Mouse (Mus musculus): ENCODE measurements around the gene Mchr1. TPM values are rescaled to one million over a fixed set of nuclear protein-coding genes. Genes with fewer than 3 reads are reported as not detected.
"Not testable (repeated sequence)": the region's sequence is repeated elsewhere in the genome, so short reads cannot be mapped to it uniquely, and the experiment has no call there.

The Mchr1 gene
- 10 to 100 TPM; 21.6 to 23.8 TPM for total RNA-seq (2021)

DNA sequence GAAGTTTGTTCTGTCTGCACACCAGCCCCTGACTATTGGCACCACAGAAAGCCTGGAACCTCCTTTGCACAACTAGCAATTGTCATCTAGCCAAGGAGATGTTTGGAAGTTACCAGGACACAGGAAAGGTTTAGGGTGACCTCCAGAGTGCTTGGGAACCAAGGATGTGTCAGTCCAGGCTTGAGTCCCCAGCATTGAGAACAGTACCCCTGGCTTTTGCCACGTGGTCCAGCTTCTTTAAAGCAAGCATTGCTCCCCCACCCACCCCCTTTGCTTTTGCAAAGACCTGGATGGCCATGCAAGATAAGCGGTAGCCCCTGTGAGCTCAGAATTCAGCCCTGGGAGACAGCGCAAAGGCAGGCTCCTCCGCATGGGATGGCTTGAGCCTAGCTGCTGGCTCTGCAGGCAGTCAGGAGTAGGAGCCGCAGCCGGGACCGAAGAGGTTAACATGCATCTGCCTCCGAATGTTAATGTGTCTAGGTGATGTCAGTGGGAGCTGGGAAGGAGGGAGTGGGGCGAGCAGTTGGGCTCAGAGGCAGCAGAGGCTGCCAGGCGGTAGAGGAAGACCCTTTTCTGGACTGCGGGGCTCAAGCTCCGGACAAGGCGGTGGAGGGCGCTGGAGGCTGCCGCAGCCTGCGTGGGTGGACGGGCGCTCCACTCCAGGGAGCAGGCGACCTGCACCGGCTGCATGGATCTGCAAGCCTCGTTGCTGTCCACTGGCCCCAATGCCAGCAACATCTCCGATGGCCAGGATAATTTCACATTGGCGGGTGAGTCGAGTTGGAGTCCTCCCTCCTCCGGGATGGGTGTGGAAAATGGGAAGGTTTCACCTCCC, at the start of gene Mchr1:
TSS of gene Mchr1 (plus strand) at position 414 of the 835 bp plus-strand sequence.
- DNase-seq (ENCODE audit: low spot score in 2 of 2), result peak; percentile 78 to 82
- intact Hi-C loops (cut with DNase I), result loop anchor here (5.0 kb wide), 2 partner anchors 67 to 102 kb away; no protein-coding TSS in a partner anchor

DNA sequence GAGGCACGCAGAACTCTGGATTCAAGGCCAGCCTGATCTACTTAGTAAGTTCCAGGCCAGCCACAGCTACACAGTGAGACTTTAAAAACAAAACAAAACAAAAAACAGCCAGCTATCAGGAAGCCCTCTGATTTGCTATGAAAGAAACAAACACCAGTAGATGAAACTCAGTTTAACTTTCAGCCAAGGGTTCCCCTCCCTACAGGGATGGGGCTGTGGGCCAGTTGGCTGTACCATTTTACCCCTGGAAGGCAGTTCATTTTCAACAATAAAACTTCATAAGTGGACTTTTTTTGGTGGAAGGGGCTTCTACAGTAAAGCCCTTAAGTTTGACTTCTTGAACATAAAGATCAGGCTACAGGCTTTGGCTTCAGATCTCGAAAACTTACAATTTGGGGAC, 46.2 kb upstream of the Mchr1 start:
- no peak for DNase-seq (ENCODE audit: low spot score in 2 of 2)
- intact Hi-C loops (cut with DNase I), result no loop called here

DNA sequence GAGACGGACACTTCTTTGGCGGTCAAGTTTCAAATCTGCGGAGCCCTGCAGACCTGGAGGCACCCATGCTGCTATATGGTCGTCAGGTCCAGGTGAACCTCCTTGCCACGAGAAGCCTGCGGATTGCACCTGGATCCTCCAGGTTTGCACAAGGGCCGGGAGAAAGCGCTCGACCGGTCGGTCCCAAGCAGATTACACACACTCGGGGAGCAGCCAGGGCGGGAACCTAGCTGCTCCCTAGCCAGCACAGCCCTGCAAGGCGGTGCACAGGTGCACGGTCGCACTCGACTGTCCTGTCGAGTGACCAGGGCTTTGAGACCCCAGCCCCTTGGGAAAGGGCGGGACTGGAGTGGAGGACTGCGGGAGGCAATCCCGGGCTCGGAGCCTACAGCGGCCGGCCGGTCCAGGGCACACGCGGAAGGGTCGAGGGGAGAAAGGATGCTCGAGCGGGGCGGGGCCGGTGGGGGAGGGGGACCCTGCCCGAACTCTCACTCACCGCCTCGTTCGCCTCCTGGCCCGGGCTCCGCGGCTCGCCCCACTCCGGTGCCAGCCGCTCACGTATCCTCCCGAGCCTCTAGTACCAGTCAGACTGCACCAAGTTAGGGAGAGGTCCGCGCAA, 45.2 kb upstream of the Mchr1 start:
- DNase-seq (ENCODE audit: low spot score in 2 of 2), result peak in 1 of 2 experiments; percentile 25
- intact Hi-C loops (cut with DNase I), result no loop called here

DNA sequence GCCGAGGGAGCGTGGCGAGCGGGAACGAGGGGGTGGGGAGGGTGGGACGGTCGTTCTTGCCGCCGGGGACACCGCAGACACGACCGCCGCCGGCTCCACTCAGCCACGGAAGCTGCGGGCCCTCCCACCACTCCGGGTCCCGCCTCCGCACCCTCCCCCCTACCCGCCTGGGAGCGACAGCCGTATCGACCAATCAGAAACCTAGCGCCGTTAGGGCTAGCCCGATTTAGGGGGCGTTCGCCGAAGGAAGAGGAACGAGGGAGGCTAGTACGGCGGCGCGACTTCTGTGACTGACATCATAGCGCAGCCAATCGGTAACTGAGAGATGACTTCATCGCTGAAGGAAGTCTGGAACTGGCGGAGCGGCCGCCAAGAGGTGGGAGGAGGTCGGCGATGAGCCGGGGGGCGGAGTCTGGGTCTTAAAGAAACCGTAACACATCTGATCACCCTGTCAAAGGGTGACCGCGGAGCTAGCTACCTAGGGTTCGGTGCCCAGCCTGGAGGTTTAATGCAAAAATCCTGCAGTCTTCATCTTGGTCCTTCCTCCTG, 44.6 kb upstream of the Mchr1 start, which contains the start of gene Mrtfa:
TSS of gene Mrtfa (minus strand) at position 128 of the 549 bp plus-strand sequence.
- intact Hi-C loops (cut with DNase I), result no loop called here

DNA sequence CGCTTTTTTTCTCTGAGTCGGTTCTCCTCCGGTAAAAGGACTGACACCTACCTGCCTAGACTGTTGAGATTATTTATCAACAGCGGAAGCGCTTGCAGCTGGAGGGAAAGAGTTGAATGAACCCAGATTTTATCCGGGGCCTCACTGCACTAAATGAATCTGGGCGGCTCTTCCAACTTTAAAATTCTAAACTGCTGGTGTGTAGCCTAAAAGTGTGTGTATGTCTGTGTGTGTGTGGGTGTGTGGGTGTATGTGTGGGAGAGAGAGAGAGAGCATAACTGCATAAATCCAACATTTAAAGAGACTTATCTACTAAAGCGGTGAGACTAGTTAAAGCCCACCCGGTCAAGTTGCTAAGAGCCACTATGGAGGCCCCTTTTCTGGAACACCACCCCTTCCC, 44.0 kb upstream of the Mchr1 start:
- peak in 1 of 2 experiments; percentile 24 for DNase-seq (ENCODE audit: low spot score in 2 of 2)
- intact Hi-C loops (cut with DNase I), result no loop called here

More for the DNA sequence above, 44.6 kb upstream of the Mchr1 start, which contains the start of gene Mrtfa:
- DNase-seq (ENCODE audit: low spot score in 2 of 2), result peak; percentile 99

DNA sequence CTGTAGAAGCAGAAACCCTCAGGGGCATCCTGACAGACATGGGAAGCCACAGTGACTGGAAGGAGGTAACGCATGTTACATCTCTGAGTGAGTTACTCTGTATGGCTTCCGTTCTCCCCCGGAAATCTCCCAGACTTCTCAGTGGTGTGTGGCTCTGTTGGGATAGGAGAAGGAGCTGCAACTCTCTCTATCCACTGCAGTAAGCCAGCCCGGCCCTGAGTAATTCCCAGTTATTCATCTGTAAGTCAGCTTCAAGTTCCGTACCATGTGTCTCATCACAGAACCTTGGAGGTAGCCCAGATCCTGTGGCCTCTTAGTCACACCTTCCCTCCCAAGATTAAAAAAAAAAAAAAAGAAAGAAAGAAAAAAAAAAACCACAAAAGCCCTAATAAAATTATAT, 43.0 kb upstream of the Mchr1 start:
- intact Hi-C loops (cut with DNase I), result no loop called here
- no peak for DNase-seq (ENCODE audit: low spot score in 2 of 2)

DNA sequence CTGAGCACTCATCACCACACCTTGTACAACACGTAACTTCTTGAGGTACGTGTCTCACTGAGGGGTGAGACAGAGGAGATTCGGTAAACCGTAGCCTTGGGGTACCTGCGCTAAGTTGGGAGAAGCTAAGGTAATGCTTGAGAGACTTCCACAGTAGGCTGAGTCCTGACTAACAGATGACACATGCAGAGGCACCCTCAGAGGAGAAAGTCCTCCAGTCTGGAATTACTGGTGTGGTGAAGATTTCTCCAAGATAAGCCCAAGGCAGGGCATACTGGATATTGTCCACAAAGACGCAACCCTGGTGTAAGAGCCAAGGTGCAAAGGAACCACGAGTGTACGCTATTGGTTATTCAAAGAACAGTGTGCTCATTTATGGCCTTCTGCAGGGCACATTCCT, 42.4 kb upstream of the Mchr1 start:
- intact Hi-C loops (cut with DNase I), result no loop called here
- DNase-seq (ENCODE audit: low spot score in 2 of 2), result no peak

DNA sequence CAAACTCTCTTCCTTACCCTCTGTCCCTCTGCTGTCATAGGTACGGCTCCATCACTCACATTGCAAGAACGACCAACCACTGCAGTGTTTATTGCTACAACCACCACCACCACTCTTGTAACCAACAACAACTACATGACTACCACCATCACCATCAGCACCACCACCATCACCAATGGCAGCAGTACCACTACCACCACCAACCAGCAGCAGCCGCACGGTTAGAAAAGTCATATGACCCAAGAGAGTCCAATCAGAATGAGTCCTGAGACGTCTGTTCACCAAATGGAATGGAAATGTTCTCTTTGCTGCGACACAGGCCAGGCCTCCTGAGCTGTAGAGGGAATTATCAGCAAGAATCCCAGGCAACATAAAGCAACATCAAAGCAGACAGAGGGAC, 40.5 kb upstream of the Mchr1 start:
- intact Hi-C loops (cut with DNase I), result no loop called here
- DNase-seq (ENCODE audit: low spot score in 2 of 2), result no peak

DNA sequence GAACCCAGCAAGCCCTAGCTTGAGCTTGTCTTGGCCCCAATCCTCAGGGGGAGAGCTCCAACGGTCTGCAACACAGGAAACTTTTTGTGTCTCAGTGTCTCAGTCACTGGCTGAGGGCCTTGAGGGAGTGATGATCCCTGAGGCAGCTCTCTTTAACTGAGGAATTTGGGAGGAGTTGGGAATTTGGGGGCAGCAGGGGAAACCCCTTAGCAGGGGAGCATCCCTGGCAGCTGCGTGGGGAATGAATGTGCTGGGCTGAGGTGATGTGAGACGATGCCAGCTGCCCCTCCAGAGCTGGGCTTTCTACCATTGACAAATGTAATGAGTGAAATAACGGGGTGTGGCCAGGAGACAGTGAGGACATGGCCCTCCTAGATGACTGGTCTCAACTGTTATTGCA, 39.9 kb upstream of the Mchr1 start:
- intact Hi-C loops (cut with DNase I), result no loop called here

DNA sequence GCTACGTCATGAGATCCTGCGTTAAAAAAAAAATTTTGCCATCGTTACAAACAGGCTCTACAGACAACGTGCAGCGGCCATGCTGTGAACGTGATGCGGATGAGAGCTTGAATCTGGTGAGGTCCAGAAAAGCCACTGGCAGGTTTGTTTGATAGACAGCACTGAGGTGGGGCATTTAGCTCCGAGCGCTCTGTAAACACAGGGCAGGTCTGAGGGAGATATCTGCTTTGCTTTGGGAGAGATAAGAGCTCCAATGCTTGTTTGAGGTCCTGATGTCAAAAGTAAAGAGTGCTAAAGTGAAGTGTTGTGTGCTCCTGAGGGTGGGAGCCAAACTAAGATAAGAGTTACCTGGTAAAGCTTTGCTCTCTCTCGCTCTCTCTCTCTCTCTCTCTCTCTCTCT, 38.1 kb upstream of the Mchr1 start:
- no peak for DNase-seq (ENCODE audit: low spot score in 2 of 2)
- intact Hi-C loops (cut with DNase I), result no loop called here

More for the DNA sequence above, 39.9 kb upstream of the Mchr1 start:
- no peak for DNase-seq (ENCODE audit: low spot score in 2 of 2)

DNA sequence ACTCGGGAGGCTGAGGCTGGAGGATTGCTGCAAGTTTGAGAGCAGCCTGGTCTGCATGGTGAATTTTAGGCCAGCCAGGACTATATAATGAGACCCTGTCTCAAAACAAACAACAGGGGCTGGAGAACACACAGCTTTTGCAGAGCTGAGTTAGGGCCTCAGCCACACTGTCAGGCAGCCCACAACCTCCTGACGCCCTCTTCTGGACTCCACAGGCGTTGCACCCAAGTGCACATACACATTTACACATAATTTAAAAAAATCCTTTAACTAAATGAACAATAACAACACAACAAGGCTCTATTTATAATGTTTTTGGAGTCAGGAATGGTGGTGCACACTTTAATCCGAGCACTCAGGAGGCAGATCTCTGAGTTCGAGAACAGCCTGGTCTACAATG, 36.9 kb upstream of the Mchr1 start:
- no peak for DNase-seq (ENCODE audit: low spot score in 2 of 2)
- intact Hi-C loops (cut with DNase I), result loop anchor here (2.0 kb wide), 2 partner anchors 132 to 172 kb away; no protein-coding TSS in a partner anchor

DNA sequence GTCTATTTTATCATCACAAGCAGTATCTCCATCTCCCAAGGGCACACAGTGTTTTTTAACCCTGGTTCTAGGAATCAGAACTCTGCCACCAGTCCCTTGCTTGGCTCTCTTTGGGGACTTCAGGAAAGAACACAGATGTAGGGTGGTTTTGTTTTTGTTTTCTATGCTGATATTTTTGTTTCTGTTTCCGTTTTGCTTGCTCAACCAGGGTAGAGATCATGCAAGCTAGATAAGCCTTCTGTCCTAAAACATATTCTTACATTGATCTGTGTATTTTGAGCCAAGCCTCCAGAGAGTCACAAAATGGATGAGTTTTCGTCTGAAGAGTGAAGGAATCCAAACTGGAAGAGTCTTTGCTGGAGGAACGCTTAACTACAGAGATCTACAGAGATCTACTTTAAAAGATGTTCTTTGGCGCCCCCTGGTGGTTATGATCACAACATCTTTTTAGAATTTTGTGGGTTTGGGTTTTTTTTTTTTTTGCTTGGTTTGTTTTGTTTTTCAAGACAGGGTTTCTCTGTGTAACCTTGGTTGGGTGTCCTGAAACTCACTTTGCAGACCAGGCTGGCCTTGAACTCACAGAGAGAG, 35.8 kb upstream of the Mchr1 start:
- peak in 1 of 2 experiments; percentile 45 for DNase-seq (ENCODE audit: low spot score in 2 of 2)
- intact Hi-C loops (cut with DNase I), result loop anchor here (2.0 kb wide), 2 partner anchors 133 to 173 kb away; no protein-coding TSS in a partner anchor

DNA sequence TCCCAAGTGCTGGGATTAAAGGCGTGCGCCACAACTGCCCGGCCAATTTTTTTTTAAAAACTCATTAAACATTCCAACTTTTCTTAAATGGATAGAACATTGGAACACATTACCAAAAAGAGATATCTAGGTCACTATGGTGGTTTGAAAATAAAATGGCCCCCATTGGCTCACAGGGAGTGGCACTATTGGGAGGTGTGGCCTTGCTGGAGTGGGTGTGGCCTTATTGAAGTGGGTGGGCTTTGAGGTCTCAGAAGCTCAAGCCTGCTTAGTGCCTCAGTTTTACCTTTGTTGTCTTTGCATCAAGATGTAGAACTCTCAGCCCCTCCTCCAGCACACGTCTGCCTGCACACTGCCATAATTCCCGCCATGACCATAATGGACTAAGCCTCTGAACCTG, 32.8 kb upstream of the Mchr1 start:
- no peak for DNase-seq (ENCODE audit: low spot score in 2 of 2)
- intact Hi-C loops (cut with DNase I), result no loop called here

DNA sequence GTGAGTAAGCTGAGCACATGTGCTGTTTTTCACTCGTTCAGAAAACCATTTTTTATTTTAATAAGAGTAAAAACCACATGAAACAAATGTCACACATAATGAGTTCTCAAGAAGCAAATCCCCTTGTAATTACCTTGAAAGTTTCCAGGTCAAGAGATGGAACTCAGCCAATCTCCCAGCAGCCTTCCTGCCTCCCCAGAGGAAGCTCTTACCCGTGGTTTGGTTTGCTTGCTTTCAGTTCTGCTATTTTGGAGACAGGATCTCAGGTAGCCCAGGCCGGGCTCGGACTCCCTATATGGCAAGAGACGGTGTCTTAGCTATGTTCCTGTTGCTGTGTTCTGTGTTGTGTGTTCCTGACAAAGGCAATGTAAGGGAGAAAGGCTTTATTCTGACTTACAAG, 24.8 kb upstream of the Mchr1 start:
- no peak for DNase-seq (ENCODE audit: low spot score in 2 of 2)
- intact Hi-C loops (cut with DNase I), result no loop called here

DNA sequence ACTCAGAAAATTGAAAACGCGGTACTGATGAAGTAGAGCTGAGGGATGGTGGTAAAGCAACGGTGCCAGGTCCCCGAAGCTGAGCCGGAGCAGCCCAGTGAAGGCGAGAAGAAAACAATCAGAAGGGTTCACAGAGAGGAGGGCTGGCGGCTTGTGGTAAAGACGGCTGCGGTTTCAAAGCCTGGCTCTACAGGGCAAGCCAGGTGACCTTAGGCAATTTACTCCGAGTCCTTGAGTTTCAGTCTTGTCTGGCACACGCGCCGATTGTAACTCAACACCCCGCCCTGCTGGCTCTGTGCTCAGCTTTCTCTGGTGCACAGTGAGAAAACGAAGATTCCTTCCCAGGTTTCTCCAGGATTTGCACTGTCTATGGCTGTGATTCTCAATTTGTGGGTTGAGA, 22.3 kb upstream of the Mchr1 start:
- intact Hi-C loops (cut with DNase I), result no loop called here
- no peak for DNase-seq (ENCODE audit: low spot score in 2 of 2)

DNA sequence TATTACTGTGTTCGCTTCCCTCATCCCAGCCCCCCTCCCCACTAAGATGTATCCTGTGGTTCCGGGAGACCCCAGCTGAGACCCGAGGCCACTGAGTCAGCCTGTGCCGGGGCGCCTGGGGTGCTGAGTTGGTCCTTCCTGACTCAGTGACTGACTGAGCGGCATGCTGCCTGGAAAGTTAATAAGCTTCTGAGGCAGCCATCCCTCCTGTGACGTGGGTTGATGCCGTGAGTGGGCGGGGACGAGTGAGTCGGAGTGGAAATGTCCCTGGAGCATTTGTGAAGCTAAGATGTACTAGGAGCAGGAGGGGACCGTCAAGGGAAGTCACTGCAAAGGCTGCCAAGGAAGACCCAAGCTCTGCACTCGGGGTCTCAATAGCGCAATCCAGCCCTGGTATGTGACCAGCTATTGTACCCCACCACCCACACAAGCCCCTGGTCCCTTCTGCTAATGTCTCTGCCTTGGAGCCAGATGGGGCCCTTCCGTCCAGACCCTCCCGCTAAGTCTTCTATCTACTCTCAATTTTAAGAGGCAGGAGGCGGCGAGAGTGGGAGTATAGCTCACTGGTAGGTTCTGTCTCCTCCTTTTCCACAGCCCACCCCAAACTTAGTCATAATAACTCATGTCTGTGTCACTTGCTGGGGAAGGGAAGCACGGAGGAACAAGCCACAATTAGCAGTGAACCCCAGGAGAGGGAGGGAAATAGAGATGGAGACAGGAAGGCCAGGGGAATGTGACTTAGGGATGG, 18.2 kb upstream of the Mchr1 start:
- DNase-seq (ENCODE audit: low spot score in 2 of 2), result peak; percentile 77 to 80
- intact Hi-C loops (cut with DNase I), result no loop called here

DNA sequence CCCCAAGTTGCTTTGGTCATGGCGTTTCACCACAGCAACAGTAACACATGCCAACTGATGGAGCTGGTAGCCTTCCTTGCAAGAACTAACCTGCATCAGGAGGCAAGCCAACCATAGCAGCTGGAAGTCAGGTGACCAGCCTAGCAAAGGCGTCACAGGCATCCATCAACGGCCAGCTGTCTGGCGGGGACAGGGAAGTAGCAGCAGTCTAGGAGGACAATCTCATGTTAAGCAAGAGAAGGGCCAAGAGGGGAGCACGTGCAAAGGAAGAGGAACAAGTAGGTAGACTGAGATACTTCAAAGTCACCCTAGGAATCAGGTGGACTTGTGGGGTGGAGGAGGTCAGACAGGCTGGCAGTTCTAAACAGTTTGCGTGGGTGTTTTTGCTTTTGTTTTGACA, 16.2 kb upstream of the Mchr1 start:
- intact Hi-C loops (cut with DNase I), result no loop called here
- DNase-seq (ENCODE audit: low spot score in 2 of 2), result no peak

DNA sequence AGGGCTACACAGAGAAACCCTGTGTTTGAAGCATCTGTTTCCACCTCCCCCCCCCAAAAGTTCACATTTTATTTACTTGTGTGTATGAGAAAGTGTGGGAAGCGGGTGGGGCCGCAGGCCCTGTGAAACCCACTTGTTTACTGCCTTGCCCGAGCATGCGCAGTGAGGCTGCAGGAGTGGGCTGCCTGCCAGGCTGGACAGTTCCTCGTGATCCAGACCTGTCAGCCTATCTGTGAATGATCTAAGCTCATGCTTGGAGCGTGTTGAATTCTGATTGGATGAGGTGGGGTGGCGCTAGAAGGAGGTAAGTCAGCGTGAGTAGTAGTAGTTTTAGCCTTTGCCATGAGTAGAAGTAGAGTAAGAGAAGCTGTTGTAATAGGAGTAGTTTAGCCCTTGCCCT, 15.2 kb upstream of the Mchr1 start:
- intact Hi-C loops (cut with DNase I); DNase-seq (ENCODE audit: low spot score in 2 of 2): not testable (repeated sequence)

DNA sequence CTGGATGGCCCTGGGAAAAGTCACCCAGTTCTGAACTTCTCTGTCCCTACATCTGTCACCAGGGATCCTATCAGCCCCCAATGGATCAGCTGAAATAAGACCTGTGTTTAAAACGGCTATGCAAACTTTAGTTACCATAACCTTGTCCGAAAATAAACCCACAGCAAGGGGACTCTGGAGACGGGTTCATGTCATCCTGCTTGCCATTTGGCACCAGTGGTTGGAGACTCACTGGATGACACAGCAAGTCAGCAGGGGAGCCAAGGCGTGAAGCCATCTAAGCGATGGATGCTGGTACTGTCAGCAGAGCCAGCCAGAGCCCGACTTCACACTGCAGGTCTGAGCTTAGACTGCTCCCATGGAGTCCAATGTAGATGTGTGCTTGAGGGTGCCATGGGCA, 13.9 kb upstream of the Mchr1 start:
- no peak for DNase-seq (ENCODE audit: low spot score in 2 of 2)
- intact Hi-C loops (cut with DNase I), result no loop called here

DNA sequence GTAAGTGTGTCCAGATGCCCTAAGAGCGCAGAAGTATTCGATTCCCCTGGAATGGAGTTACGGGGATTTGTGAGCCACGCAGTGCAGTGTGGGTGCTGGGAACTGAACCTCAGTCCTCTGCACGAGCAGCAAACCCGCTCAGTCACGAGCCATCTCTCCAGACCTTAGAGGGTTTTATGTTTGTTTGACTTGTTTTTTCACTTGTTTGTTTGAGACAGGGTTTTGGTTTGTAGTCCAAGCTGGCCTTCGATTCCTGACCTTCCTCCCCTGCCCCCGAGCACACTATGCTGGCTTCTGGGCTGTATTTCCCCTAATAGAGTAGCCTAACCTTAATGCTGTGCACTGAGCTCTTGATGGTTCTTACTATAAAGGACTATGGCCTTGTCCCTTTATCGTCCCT, 10.3 kb upstream of the Mchr1 start:
- intact Hi-C loops (cut with DNase I), result no loop called here
- DNase-seq (ENCODE audit: low spot score in 2 of 2), result no peak
